Mouse (Mus musculus) heart, adult 10 weeks (tissue): Measurements from ENCODE around the gene C2cd4b. TPM values are rescaled to one million over a fixed set of nuclear protein-coding genes. Genes with fewer than 3 reads are reported as not detected.

ENCODE experiments used
- polyA plus RNA-seq: library from polyadenylated mRNA; stranded (reverse); fragments of 350-450 nt; fragmentation: Illumina TruSeq; extraction: RNeasy Lipid Tissue Mini Kit (QIAGEN cat#74804); gene quantifications from one replicate; pipeline ENCODE4 v1.2.3, GENCODE M21; 2014; ENCODE audit warnings: low read depth, low replicate concordance

C2cd4b gene
- not detected for polyA plus RNA-seq

DNA sequence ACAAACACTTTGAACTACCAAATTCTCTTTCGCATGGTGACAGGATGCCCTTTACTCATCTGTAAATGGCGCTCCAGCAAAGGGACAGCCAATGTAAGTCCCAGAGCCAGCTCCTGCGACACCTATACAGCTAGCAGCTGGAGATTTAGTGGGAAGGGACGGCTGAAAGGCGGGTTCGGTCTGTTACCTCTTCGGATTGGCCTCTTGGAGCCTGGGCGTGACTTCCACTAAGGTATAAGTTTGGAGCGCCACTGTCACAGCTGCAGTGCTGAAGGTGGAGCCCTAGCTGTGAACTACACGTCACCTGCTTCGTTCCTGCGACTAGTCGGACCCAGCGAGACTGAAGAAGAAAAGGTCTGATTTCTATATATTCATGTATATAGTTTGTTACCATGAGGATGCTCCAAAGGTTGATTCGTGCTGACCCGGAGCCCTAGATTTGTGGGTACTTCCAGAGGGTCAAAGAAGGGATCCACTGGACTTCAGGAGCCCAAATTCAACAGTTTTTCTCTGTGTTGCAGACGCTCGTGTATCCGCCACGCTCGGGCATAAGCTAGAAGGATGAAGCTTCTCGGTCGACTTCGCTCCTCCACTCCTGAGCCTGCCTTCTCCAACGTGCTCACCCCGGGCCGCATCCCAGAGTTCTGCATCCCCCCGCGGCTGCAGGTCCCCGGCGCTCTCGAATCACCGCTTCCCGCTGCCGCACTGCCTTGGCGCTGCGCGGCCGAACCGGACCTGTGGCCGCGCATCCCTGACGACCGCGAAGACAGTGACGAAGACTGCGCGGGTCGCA is at the start of gene C2cd4b:
TSS of gene C2cd4b (plus strand) at position 275 of the 793 bp plus-strand sequence.

Other genes with a start within 250 kb of the C2cd4b start
- gene Tln2, start 199.7 kb upstream of the C2cd4b start, polyA plus RNA-seq, result 24.5 TPM
- gene C2cd4a, start 72.9 kb downstream of the C2cd4b start, polyA plus RNA-seq, result not detected
- 31.0 TPM for gene Vps13c, start 81.0 kb downstream of the C2cd4b start, polyA plus RNA-seq